Mouse (Mus musculus) lung, postnatal 10 days (tissue): ENCODE measurements at regions not wholly inside any gene's neighbourhood (a gene's known extent, or its start where the extent isn't known, plus 50 kb on each side); places are given as distances from the start of the nearest gene placed in this dataset.

Experiments
- DNase-seq: peaks from one replicate; pipeline ENCODE4 v3.0.0; 2021

- peak; percentile 51 for DNase-seq
These were observed 162.0 kb downstream of the Chic2 start for GRCm38 (mm10) chr5:74882563-74882962.

GRCm38 (mm10) chr5:74880669-74881226 lies 163.8 kb downstream of the Chic2 start:
- peak; percentile 82 for DNase-seq

- no peak for DNase-seq
These were observed 164.5 kb downstream of the Chic2 start for GRCm38 (mm10) chr5:74880048-74880437.

- no peak for DNase-seq
These were observed 165.2 kb downstream of the Chic2 start for GRCm38 (mm10) chr5:74879098-74880047.

GRCm38 (mm10) chr5:74877595-74877994 lies 167.0 kb downstream of the Chic2 start:
- peak; percentile 52 for DNase-seq

GRCm38 (mm10) chr5:74877185-74877584 lies 167.4 kb downstream of the Chic2 start:
- peak; percentile 33 for DNase-seq

- DNase-seq, result peak; percentile 82
These were observed 169.9 kb downstream of the Chic2 start for GRCm38 (mm10) chr5:74874691-74875090.

- peak; percentile 58 for DNase-seq
These were observed 167.9 kb upstream of the Lnx1 start for GRCm38 (mm10) chr5:74870615-74871014.

- no peak for DNase-seq
These were observed 164.5 kb upstream of the Lnx1 start for GRCm38 (mm10) chr5:74867113-74867785.

- DNase-seq, result no peak
These were observed 164.0 kb upstream of the Lnx1 start for GRCm38 (mm10) chr5:74866697-74867096.

GRCm38 (mm10) chr5:74865446-74865845 lies 162.7 kb upstream of the Lnx1 start:
- DNase-seq, result no peak

GRCm38 (mm10) chr5:74864540-74865157 lies 161.9 kb upstream of the Lnx1 start:
- DNase-seq, result peak; percentile 39

- DNase-seq, result no peak
These were observed 158.6 kb upstream of the Lnx1 start for GRCm38 (mm10) chr5:74861297-74861696.

GRCm38 (mm10) chr5:74857861-74858260 lies 155.1 kb upstream of the Lnx1 start:
- no peak for DNase-seq

- no peak for DNase-seq
These were observed 154.4 kb upstream of the Lnx1 start for GRCm38 (mm10) chr5:74857161-74857560.

GRCm38 (mm10) chr5:74847824-74848223 lies 145.1 kb upstream of the Lnx1 start:
- DNase-seq, result peak; percentile 54

- no peak for DNase-seq
These were observed 144.0 kb upstream of the Lnx1 start for GRCm38 (mm10) chr5:74846674-74847073.

- no peak for DNase-seq
These were observed 131.7 kb upstream of the Lnx1 start for GRCm38 (mm10) chr5:74834401-74834800.

- no peak for DNase-seq
These were observed 131.2 kb upstream of the Lnx1 start for GRCm38 (mm10) chr5:74833887-74834286.

- no peak for DNase-seq
These were observed 129.3 kb upstream of the Lnx1 start for GRCm38 (mm10) chr5:74832011-74832410.

GRCm38 (mm10) chr5:74830646-74831045 lies 127.9 kb upstream of the Lnx1 start:
- DNase-seq, result no peak

- DNase-seq, result peak; percentile 33
These were observed 126.3 kb upstream of the Lnx1 start for GRCm38 (mm10) chr5:74829003-74829402.

- DNase-seq, result no peak
These were observed 125.2 kb upstream of the Lnx1 start for GRCm38 (mm10) chr5:74827944-74828343.
